Mouse (Mus musculus) liver, embryonic 14.5 days (tissue): ENCODE data around the gene Scamp5. TPM values are rescaled to one million over a fixed set of nuclear protein-coding genes. Genes with fewer than 3 reads are reported as not detected.
A peak's percentile ranks its signal among the peaks of the same experiment; 100 is the strongest.

Source experiments
- ATAC-seq: fragments of 200-750 bp; cut with Nextera tagmentation; 2 replicates; pipeline ENCODE4 v1.8.0; 2017; ENCODE audit warnings: moderate number of reproducible peaks, mild to moderate bottlenecking, moderate library complexity; ENCODE audit not compliant: insufficient read depth
- DNase-seq, 3 experiments: peaks; one replicate each; pipeline ENCODE4 v3.0.0-alpha.2; 2012 to 2013; ENCODE audit warnings: low read depth in 3 of 3, low spot score in 3 of 3
- H3K27ac ChIP-seq: fragments of 300-500 bp; sonication (generic); 2 replicates; pipeline ENCODE4 v1.5.1; 2014; ENCODE audit warnings: moderate library complexity, mild to moderate bottlenecking, control low read depth, inconsistent platforms
- H3K27me3 ChIP-seq: fragments of 300-500 bp; sonication (generic); 2 replicates; pipeline ENCODE4 v1.6.1; 2014; ENCODE audit warnings: mild to moderate bottlenecking, low read length, moderate library complexity; ENCODE audit not compliant: control insufficient read depth, insufficient read depth
- H3K36me3 ChIP-seq: fragments of 300-500 bp; sonication (generic); replicated peaks from 2 replicates; pipeline ENCODE4 v1.6.1; 2014; ENCODE audit warnings: low read depth; ENCODE audit not compliant: control insufficient read depth, insufficient read depth
- H3K4me1 ChIP-seq, 2 experiments: fragments of 200-500 bp in 1 of 2; fragments of 300-500 bp in 1 of 2; sonication (generic) in 1 of 2; replicated peaks; 2 replicates each; pipeline ENCODE4 v1.6.1; 2012 to 2014; ENCODE audit warnings: antibody characterized with exemption in 1 of 2, inconsistent platforms in 1 of 2, low read length in 1 of 2; ENCODE audit not compliant: control insufficient read depth in 2 of 2, insufficient read depth in 2 of 2
- H3K4me2 ChIP-seq: fragments of 300-500 bp; sonication (generic); 2 replicates; pipeline ENCODE4 v1.6.1; 2014; ENCODE audit warnings: low read depth, mild to moderate bottlenecking, control low read depth, moderate library complexity
- H3K4me3 ChIP-seq, 2 experiments: fragments of 200-500 bp in 1 of 2; fragments of 300-500 bp in 1 of 2; sonication (generic) in 1 of 2; 2 replicates each; pipeline ENCODE4 v1.5.1; 2012 to 2014; ENCODE audit warnings: low read depth in 2 of 2, low read length in 2 of 2, mild to moderate bottlenecking in 2 of 2, control low read depth in 1 of 2, inconsistent platforms in 1 of 2, moderate library complexity in 1 of 2; ENCODE audit not compliant: insufficient read depth in 1 of 2
- H3K9ac ChIP-seq: fragments of 300-500 bp; sonication (generic); replicated peaks from 2 replicates; pipeline ENCODE4 v1.6.1; 2014; ENCODE audit warnings: mild to moderate bottlenecking, control low read depth, moderate library complexity
- H3K9me3 ChIP-seq: fragments of 300-500 bp; sonication (generic); 2 replicates; pipeline ENCODE4 v1.6.1; 2016; ENCODE audit warnings: low read length, mixed read lengths; ENCODE audit not compliant: control insufficient read depth
- CTCF ChIP-seq: IDR thresholded peaks from 2 replicates; pipeline ENCODE4 v1.5.1; 2016; ENCODE audit warnings: antibody characterized with exemption, low read depth, control low read depth
- EP300 ChIP-seq: IDR thresholded peaks from 2 replicates; pipeline ENCODE4 v1.6.1; 2016; ENCODE audit warnings: antibody characterized with exemption, low read depth
- WGBS: fragments of 180-500 bp; shearing (Covaris S2); extraction: QIAGEN DNeasy Blood & Tissue Kit; methylation state at CpG from one replicate; pipeline ENCODE4 v1.1.7; 2014; ENCODE audit not compliant: insufficient replicate concordance; 5-methylcytosine and 5-hydroxymethylcytosine counted together
- polyA plus RNA-seq, 2 experiments: library from polyadenylated mRNA; depleted of rRNA in 1 of 2; stranded (reverse) in 1 of 2; unstranded in 1 of 2; fragments of >200 nt; fragmentation: Nextera tagmentation in 1 of 2; extraction: Ambion mirVana in 1 of 2; gene quantifications; 2 replicates each; pipeline versions ENCODE4 v1.2.1 to v1.2.3; 2012 to 2014

The Scamp5 gene
- polyA plus RNA-seq, 2 experiments: 4.5 to 9.1 TPM

- Histone ChIP-seq H3K27me3 (no peaks in the 10 kb centered on the region), H3K9me3 (no peaks in the 10 kb centered on the region), H3K4me3 (no peak overlapping the region), H3K9ac (no peak overlapping the region), H3K4me2 (no peak overlapping the region), H3K27ac (no peak overlapping the region), H3K4me1 (peaks cover 0 to 16% of the 10 kb centered on the region in 2 experiments; a peak in 2 of 4 replicates), H3K36me3 (no peaks in the 10 kb centered on the region)
- WGBS: 27% methylated on average over 9 of the region's 9 CpGs
- peak; percentile 72 for ATAC-seq
- peak in 2 of 3 experiments; percentile 42 to 51 for DNase-seq
- no peak for TF ChIP-seq CTCF
- no peak for TF ChIP-seq EP300
Observed at GRCm38 (mm10) chr9:57421121-57421571, 46.7 kb downstream of the Scamp5 start.

GRCm38 (mm10) chr9:57420321-57421120 is 47.3 kb downstream of the Scamp5 start:
- Histone ChIP-seq H3K27me3 (no peaks in the 10 kb centered on the region), H3K4me1 (peaks cover 0 to 16% of the 10 kb centered on the region in 2 experiments; a peak in 2 of 4 replicates), H3K9ac (no peak overlapping the region), H3K9me3 (no peaks in the 10 kb centered on the region), H3K4me3 (no peak overlapping the region), H3K27ac (no peak overlapping the region), H3K36me3 (no peaks in the 10 kb centered on the region), H3K4me2 (no peak overlapping the region)
- DNase-seq: no peak
- peak; percentile 72 for ATAC-seq
- TF ChIP-seq EP300: no peak
- no peak for TF ChIP-seq CTCF
- WGBS: 26% methylated on average over 20 of the region's 20 CpGs

GRCm38 (mm10) chr9:57419521-57420267 is 48.2 kb downstream of the Scamp5 start:
- no peaks in the 10 kb centered on the region for H3K27me3 ChIP-seq
- 70% methylated on average over 16 of the region's 16 CpGs for WGBS
- H3K4me3 ChIP-seq: no peak overlapping the region
- no peak overlapping the region for H3K9ac ChIP-seq
- DNase-seq (no peak), ATAC-seq (no peak)
- H3K36me3 ChIP-seq: no peaks in the 10 kb centered on the region
- H3K4me1 ChIP-seq: peaks cover 0 to 16% of the 10 kb centered on the region in 2 experiments; a peak in 2 of 4 replicates
- no peak overlapping the region for H3K27ac ChIP-seq
- H3K4me2 ChIP-seq: no peak overlapping the region
- H3K9me3 ChIP-seq: no peaks in the 10 kb centered on the region
- no peak for TF ChIP-seq EP300
- no peak for TF ChIP-seq CTCF

- H3K27ac ChIP-seq: no peak overlapping the region
- H3K27me3 ChIP-seq: no peaks in the 10 kb centered on the region
- no peak overlapping the region for H3K4me2 ChIP-seq
- H3K9me3 ChIP-seq: no peaks in the 10 kb centered on the region
- no peak overlapping the region for H3K9ac ChIP-seq
- ATAC-seq (no peak), DNase-seq (no peak)
- TF ChIP-seq CTCF (no peak), EP300 (no peak)
- no peak overlapping the region for H3K4me3 ChIP-seq
- H3K4me1 ChIP-seq: peaks cover 0 to 16% of the 10 kb centered on the region in 2 experiments; a peak in 2 of 4 replicates
- H3K36me3 ChIP-seq: no peaks in the 10 kb centered on the region
- 44% methylated on average over 8 of the region's 8 CpGs for WGBS
Observed at GRCm38 (mm10) chr9:57417341-57417740, 50.5 kb downstream of the Scamp5 start.
